Mouse (Mus musculus): ENCODE results near the gene Tmtc4.

Gene Tmtc4

GRCm38 (mm10) chr14:122902884-122903283 is 81.0 kb downstream of the Tmtc4 start:
- no peak for DNase-seq (ENCODE audit: low spot score)

- no peak for DNase-seq (ENCODE audit: low spot score)
These were observed 81.7 kb downstream of the Tmtc4 start for GRCm38 (mm10) chr14:122902136-122902535.

- DNase-seq (ENCODE audit: low spot score): no peak
These were observed 82.1 kb downstream of the Tmtc4 start for GRCm38 (mm10) chr14:122901715-122902114.

GRCm38 (mm10) chr14:122901177-122901576 is 82.7 kb downstream of the Tmtc4 start:
- DNase-seq (ENCODE audit: low spot score): no peak

GRCm38 (mm10) chr14:122900679-122901078 is 83.2 kb downstream of the Tmtc4 start:
- DNase-seq (ENCODE audit: low spot score): no peak

- DNase-seq (ENCODE audit: low spot score): no peak
These were observed 85.3 kb downstream of the Tmtc4 start for GRCm38 (mm10) chr14:122898550-122898949.

GRCm38 (mm10) chr14:122896106-122896505 is 87.7 kb downstream of the Tmtc4 start:
- DNase-seq (ENCODE audit: low spot score): no peak

GRCm38 (mm10) chr14:122891470-122891968 is 92.3 kb downstream of the Tmtc4 start:
- DNase-seq (ENCODE audit: low spot score): no peak

- DNase-seq (ENCODE audit: low spot score): no peak
These were observed 95.4 kb downstream of the Tmtc4 start for GRCm38 (mm10) chr14:122888480-122888872.

GRCm38 (mm10) chr14:122887702-122888479 is 95.9 kb downstream of the Tmtc4 start:
- no peak for DNase-seq (ENCODE audit: low spot score)

GRCm38 (mm10) chr14:122887278-122887677 is 96.6 kb downstream of the Tmtc4 start:
- no peak for DNase-seq (ENCODE audit: low spot score)

- DNase-seq (ENCODE audit: low spot score): no peak
These were observed 97.9 kb downstream of the Tmtc4 start for GRCm38 (mm10) chr14:122885893-122886292.

GRCm38 (mm10) chr14:122883821-122884584 is 99.8 kb downstream of the Tmtc4 start:
- DNase-seq (ENCODE audit: low spot score): no peak

- no peak for DNase-seq (ENCODE audit: low spot score)
These were observed 100.4 kb downstream of the Tmtc4 start for GRCm38 (mm10) chr14:122883410-122883806.

GRCm38 (mm10) chr14:122882795-122883409 is 100.9 kb downstream of the Tmtc4 start:
- no peak for DNase-seq (ENCODE audit: low spot score)

- no peak for DNase-seq (ENCODE audit: low spot score)
These were observed 101.6 kb downstream of the Tmtc4 start for GRCm38 (mm10) chr14:122882201-122882639.

- no peak for DNase-seq (ENCODE audit: low spot score)
These were observed 102.1 kb downstream of the Tmtc4 start for GRCm38 (mm10) chr14:122881699-122882098.

GRCm38 (mm10) chr14:122880291-122880690 is 103.5 kb downstream of the Tmtc4 start:
- no peak for DNase-seq (ENCODE audit: low spot score)

GRCm38 (mm10) chr14:122877787-122878186 is 106.0 kb downstream of the Tmtc4 start:
- no peak for DNase-seq (ENCODE audit: low spot score)

GRCm38 (mm10) chr14:122876723-122877122 is 107.1 kb downstream of the Tmtc4 start:
- no peak for DNase-seq (ENCODE audit: low spot score)

GRCm38 (mm10) chr14:122876163-122876562 is 107.7 kb downstream of the Tmtc4 start:
- no peak for DNase-seq (ENCODE audit: low spot score)

- no peak for DNase-seq (ENCODE audit: low spot score)
These were observed 108.2 kb downstream of the Tmtc4 start for GRCm38 (mm10) chr14:122875636-122876035.

GRCm38 (mm10) chr14:122875056-122875455 is 108.8 kb downstream of the Tmtc4 start:
- no peak for DNase-seq (ENCODE audit: low spot score)
